Mouse (Mus musculus) embryonic stem cell, embryonic (primary cell): ENCODE measurements around the gene Tmco5.

Experiments
- CTCF ChIA-PET, 4 experiments: fragments of 300-600 bp in 2 of 4; fragments of 350-600 bp in 2 of 4; sonication (Branson Sonifier 250); formaldehyde crosslinking; loops; one replicate each; lab custom pipeline; 2022; ENCODE audit warnings: inconsistent platforms in 2 of 4; lab: Charles Lee
- POLR2A ChIA-PET, 4 experiments: fragments of 300-600 bp in 2 of 4; fragments of 350-600 bp in 2 of 4; sonication (Branson Sonifier 250); formaldehyde crosslinking; loops; one replicate each; lab custom pipeline; 2022; ENCODE audit warnings: antibody characterized with exemption in 4 of 4, inconsistent platforms in 1 of 4; lab: Charles Lee

The Tmco5 gene

GRCm38 (mm10) chr2:116878391-116878790 lies at the start of gene Tmco5:
Gene Tmco5 (plus strand): TSS chr2:116878691.
- ChIA-PET CTCF (interaction anchor here in 1 of 4 experiments (2.1 kb wide), 1 partner anchor 352 kb away, joined by 7 read pairs; no protein-coding TSS in a partner anchor), POLR2A (no interaction called here)

- POLR2A ChIA-PET = interaction anchor here in 1 of 4 experiments (0.6 kb wide), 1 partner anchor 414 kb away, joined by 3 read pairs; no protein-coding TSS in a partner anchor
- CTCF ChIA-PET = no interaction called here
Measured at GRCm38 (mm10) chr2:116831863-116832262, 46.6 kb upstream of the Tmco5 start.

GRCm38 (mm10) chr2:116837829-116838228 lies 40.7 kb upstream of the Tmco5 start:
- ChIA-PET CTCF (interaction anchor here (0.6 to 2.0 kb wide), 12 partner anchors 8 to 720 kb away, joined by 3 to 11 read pairs (median 5); no protein-coding TSS in a partner anchor), POLR2A (no interaction called here)

DNA sequence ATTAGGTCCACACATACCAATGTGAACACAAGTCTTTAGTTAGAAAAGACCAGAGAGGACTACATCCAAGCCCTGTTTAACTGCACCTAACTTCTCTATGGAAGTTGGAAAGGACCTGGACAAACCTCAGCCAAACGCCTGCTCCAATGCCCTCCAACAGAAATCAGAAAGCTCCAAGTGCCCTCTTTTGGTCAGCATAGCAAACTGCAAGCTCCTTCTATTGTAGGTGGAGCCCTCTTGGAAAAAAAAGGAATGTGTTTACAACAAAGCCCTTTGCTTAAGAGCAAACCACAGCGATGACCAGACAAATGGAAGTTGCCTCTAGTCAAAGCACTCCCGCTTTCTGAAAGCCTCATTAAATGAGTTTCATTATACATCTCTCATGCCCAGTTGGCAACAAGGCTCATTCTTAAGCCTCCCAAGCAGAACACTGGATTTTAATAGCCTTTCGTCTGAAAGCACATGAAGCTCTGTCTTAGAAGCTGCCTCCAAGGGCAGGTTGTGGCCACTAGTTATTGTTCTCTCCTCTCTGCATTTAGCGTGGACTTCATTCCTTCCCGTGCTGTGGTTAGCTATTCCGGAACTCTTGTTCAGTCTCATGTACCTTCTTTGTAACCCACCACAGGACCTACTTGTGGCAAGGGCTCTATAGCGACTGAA lies 39.8 kb upstream of the Tmco5 start:
- ChIA-PET POLR2A (interaction anchor here in 1 of 4 experiments (1.0 kb wide), 1 partner anchor 9 kb away, joined by 4 read pairs; no protein-coding TSS in a partner anchor), CTCF (interaction anchor here (0.6 to 2.0 kb wide), 20 partner anchors 9 to 721 kb away, joined by 3 to 11 read pairs (median 3); no protein-coding TSS in a partner anchor)

- ChIA-PET CTCF (no interaction called here), POLR2A (interaction anchor here in 1 of 4 experiments (0.9 kb wide), 1 partner anchor 381 kb away, joined by 3 read pairs; no protein-coding TSS in a partner anchor)
Measured at GRCm38 (mm10) chr2:116849980-116850636, 28.4 kb upstream of the Tmco5 start.

- ChIA-PET CTCF (no interaction called here), POLR2A (interaction anchor here in 1 of 4 experiments (0.9 kb wide), 1 partner anchor 380 kb away, joined by 3 read pairs; no protein-coding TSS in a partner anchor)
Measured at GRCm38 (mm10) chr2:116851356-116851755, 27.1 kb upstream of the Tmco5 start.

- ChIA-PET CTCF (no interaction called here), POLR2A (no interaction called here)
Measured at GRCm38 (mm10) chr2:116852249-116852648, 26.2 kb upstream of the Tmco5 start.

GRCm38 (mm10) chr2:116858703-116859102 lies 19.8 kb upstream of the Tmco5 start:
- POLR2A ChIA-PET = no interaction called here
- CTCF ChIA-PET = interaction anchor here in 1 of 4 experiments (0.6 kb wide), 1 partner anchor 9 kb away, joined by 3 read pairs; no protein-coding TSS in a partner anchor

GRCm38 (mm10) chr2:116876955-116877615 lies 1.4 kb upstream of the Tmco5 start:
- ChIA-PET CTCF (interaction anchor here in 1 of 4 experiments (2.1 kb wide), 1 partner anchor 354 kb away, joined by 7 read pairs; no protein-coding TSS in a partner anchor), POLR2A (no interaction called here)

GRCm38 (mm10) chr2:116879730-116880129 lies 1.2 kb downstream of the Tmco5 start:
- ChIA-PET POLR2A (no interaction called here), CTCF (no interaction called here)

DNA sequence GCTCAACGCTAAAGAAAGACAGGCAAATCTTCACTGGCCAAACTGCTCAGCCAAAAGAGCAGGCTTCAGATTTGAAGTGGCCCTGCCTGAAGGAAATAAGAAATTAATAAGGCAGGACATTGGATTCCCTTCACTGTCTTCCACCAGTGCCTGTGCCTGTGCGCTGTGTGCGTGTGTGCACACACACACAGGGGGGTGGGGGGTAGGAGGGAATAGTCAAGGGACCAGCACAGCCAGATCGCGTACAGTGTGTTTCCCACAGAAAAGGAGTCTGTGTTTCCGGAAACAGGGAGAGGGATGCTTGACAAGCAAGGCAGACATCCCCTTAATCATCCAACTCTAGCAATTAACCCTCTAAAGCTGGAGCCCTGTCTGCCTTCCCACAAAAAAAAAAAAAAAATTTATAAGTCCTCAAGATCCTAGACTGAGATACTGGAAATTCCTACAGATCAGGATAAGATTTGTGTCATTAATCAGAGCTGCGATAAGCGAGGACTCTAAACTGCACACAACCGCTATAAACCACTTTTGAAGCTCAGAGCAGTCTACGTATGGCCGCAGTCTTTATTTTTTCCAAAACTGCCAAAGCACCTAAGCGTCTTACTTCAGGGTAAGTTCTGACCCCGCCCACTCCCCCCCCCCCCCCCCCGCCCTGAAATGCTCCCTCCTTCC lies 15.0 kb downstream of the Tmco5 start:
- ChIA-PET POLR2A (interaction anchor here in 2 of 4 experiments (1.1 to 1.6 kb wide), 3 partner anchors 125 to 338 kb away, joined by 3 to 5 read pairs (median 3); no protein-coding TSS in a partner anchor), CTCF (interaction anchor here (0.6 to 2.2 kb wide), 30 partner anchors 22 to 582 kb away, joined by 3 to 41 read pairs (median 4); partner anchors contain the start of gene Fam98b (in 3 of the 4))

DNA sequence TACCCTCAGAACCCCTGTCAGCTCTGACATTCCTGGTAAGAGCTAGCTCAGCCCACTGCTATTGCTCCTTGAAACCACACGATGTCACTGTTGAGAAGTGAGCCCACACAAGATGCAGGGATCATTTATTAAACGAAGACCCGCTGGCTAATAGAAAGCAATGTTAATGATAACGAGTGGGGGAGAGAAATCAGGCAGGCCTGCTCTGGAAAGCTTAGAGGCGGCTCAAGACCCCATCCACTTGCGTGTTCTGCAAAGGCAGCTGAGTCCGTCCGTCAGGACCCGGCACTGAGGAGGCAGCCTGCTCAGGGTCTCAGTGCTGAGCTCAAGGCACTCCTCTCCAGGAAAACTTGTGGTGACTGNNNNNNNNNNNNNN lies 15.5 kb downstream of the Tmco5 start:
- CTCF ChIA-PET = interaction anchor here (0.5 to 2.2 kb wide), 37 partner anchors 22 to 682 kb away, joined by 3 to 41 read pairs (median 4); partner anchors contain the start of gene Fam98b (in 3 of the 4)
- POLR2A ChIA-PET = interaction anchor here in 2 of 4 experiments (0.6 to 1.6 kb wide), 4 partner anchors 56 to 337 kb away, joined by 3 to 5 read pairs (median 4); no protein-coding TSS in a partner anchor

- POLR2A ChIA-PET = interaction anchor here in 3 of 4 experiments (0.6 to 1.9 kb wide), 5 partner anchors 51 to 331 kb away, joined by 3 to 8 read pairs (median 4); no protein-coding TSS in a partner anchor
Measured at GRCm38 (mm10) chr2:116899615-116900272, 21.3 kb downstream of the Tmco5 start.

DNA sequence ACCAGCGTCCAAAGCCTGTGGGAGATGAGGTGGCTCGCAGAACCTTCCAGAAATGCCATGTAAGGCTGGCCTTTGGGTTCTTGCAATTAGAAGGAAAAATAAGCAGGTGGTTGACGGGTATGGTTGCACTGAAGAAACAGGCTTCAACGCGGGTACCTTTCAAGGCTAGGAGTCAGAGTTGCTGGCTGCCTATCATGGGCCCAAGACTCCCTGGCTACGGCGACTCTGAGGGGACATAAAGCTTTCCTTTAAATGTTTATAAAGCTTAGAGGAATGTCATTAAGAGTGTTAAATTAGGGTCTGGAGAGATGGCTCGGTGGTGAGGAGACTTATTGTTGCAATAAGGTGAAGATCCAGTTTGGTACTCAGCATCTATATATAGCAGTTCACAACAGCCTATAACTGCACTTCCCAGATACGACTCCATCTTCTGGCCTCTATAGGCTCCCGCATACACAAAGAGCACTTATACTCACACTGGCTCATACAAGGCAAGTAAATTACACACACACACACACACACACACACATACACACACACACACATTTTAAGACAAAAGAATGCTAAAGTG lies 21.9 kb downstream of the Tmco5 start:
- POLR2A ChIA-PET = interaction anchor here in 3 of 4 experiments (0.6 to 1.9 kb wide), 5 partner anchors 72 to 331 kb away, joined by 3 to 4 read pairs (median 4); no protein-coding TSS in a partner anchor
- CTCF ChIA-PET = interaction anchor here (0.5 to 5.7 kb wide), 39 partner anchors 9 to 550 kb away, joined by 3 to 80 read pairs (median 4); partner anchors contain the start of gene Fam98b (in 1 of the 4)

More at GRCm38 (mm10) chr2:116899615-116900272, 21.3 kb downstream of the Tmco5 start:
- CTCF ChIA-PET = interaction anchor here (0.5 to 5.7 kb wide), 43 partner anchors 10 to 1170 kb away, joined by 3 to 80 read pairs (median 4); partner anchors contain the start of gene Fam98b (in 1 of the 4)

DNA sequence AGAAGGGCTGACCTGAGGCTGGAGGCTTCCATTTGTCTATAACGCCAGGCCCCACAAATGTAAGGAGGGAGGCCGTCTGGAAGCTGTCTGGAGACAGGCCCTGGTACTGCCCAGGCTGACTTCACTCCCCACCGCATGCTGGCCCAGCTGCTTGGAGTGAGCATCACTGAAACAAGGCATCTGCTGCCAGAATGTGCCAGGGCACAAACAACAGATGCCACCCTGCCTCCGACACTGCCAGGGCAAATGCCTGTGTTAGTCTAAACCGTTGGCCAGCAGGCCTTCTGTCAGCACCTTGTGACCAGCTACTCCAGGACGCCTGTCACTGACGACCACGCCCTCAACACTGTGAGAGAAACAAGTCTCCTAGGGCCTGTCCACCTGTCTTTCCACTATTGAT lies 29.8 kb downstream of the Tmco5 start:
- ChIA-PET CTCF (interaction anchor here in 1 of 4 experiments (1.1 kb wide), 1 partner anchor 12 kb away, joined by 3 read pairs; no protein-coding TSS in a partner anchor), POLR2A (no interaction called here)

- ChIA-PET CTCF (no interaction called here), POLR2A (no interaction called here)
Measured at GRCm38 (mm10) chr2:116912334-116913070, 34.0 kb downstream of the Tmco5 start.
